Mouse (Mus musculus) stomach, postnatal 0 days (tissue): ENCODE data around the gene Dnaaf1. TPM values are rescaled to one million over a fixed set of nuclear protein-coding genes. Genes with fewer than 3 reads are reported as not detected.

ENCODE experiments used
- ATAC-seq: fragments of 200-750 bp; cut with Nextera tagmentation; 2 replicates; pipeline ENCODE4 v1.8.0; 2017; ENCODE audit not compliant: low FRiP score, low TSS enrichment
- DNase-seq: peaks from one replicate; pipeline ENCODE4 v3.0.0-alpha.2; 2016; ENCODE audit warnings: low spot score
- H3K27ac ChIP-seq: fragments of 300-500 bp; sonication (generic); replicated peaks from 2 replicates; pipeline ENCODE4 v1.5.1; 2014; ENCODE audit warnings: mild to moderate bottlenecking, control low read depth
- H3K27me3 ChIP-seq: fragments of 300-500 bp; sonication (generic); 2 replicates; pipeline ENCODE4 v1.6.1; 2014; ENCODE audit warnings: low read length; ENCODE audit not compliant: control insufficient read depth, insufficient read depth
- H3K36me3 ChIP-seq: fragments of 300-500 bp; sonication (generic); 2 replicates; pipeline ENCODE4 v1.6.1; 2014; ENCODE audit warnings: low read length, mixed read lengths; ENCODE audit not compliant: control insufficient read depth, insufficient read depth
- H3K4me1 ChIP-seq: fragments of 300-500 bp; sonication (generic); replicated peaks from 2 replicates; pipeline ENCODE4 v1.6.1; 2014; ENCODE audit warnings: antibody characterized with exemption; ENCODE audit not compliant: control insufficient read depth, insufficient read depth
- H3K4me2 ChIP-seq: fragments of 300-500 bp; sonication (generic); replicated peaks from 2 replicates; pipeline ENCODE4 v1.6.1; 2014; ENCODE audit warnings: low read depth, mild to moderate bottlenecking, control low read depth, moderate library complexity
- H3K4me3 ChIP-seq: fragments of 300-500 bp; sonication (generic); 2 replicates; pipeline ENCODE4 v1.5.1; 2014; ENCODE audit warnings: low read depth, low read length, control low read depth
- H3K9ac ChIP-seq: fragments of 300-500 bp; sonication (generic); 2 replicates; pipeline ENCODE4 v1.6.1; 2014; ENCODE audit warnings: mild to moderate bottlenecking, low read length, control low read depth, mixed read lengths
- H3K9me3 ChIP-seq: fragments of 300-500 bp; sonication (generic); 2 replicates; pipeline ENCODE4 v1.6.1; 2016; ENCODE audit warnings: low read length; ENCODE audit not compliant: control insufficient read depth
- CTCF ChIP-seq: IDR thresholded peaks from 2 replicates; pipeline ENCODE4 v1.5.1; 2016; ENCODE audit warnings: antibody characterized with exemption, low read depth, mild to moderate bottlenecking, moderate library complexity
- EP300 ChIP-seq: optimal IDR thresholded peaks from 2 replicates; pipeline ENCODE3; 2016; ENCODE audit warnings: antibody characterized with exemption
- WGBS: fragments of 180-500 bp; shearing (Covaris S2); extraction: QIAGEN DNeasy Blood & Tissue Kit; methylation state at CpG from one replicate; pipeline ENCODE4 v1.1.7; 2014; 5-methylcytosine and 5-hydroxymethylcytosine counted together
- polyA plus RNA-seq: library from polyadenylated mRNA; unstranded; fragments of >200 nt; fragmentation: Nextera tagmentation; extraction: Ambion mirVana; gene quantifications from 2 replicates; pipeline ENCODE4 v1.2.1, GENCODE M21; 2015

Gene Dnaaf1
- polyA plus RNA-seq, 1 experiment from 2014 or later: 0.24 TPM

GRCm38 (mm10) chr8:119612471-119612870 lies 37.4 kb downstream of the Dnaaf1 start, which contains the start of gene Adad2:
Adad2 (plus strand) TSS chr8:119612747.
- no peak for DNase-seq
- Histone ChIP-seq H3K36me3 (no peaks in the 10 kb centered on the region), H3K27me3 (no peaks in the 10 kb centered on the region), H3K9ac (no peak within 1 kb of the TSS), H3K4me1 (no peaks in the 10 kb centered on the region), H3K9me3 (peaks cover 3% of the 10 kb centered on the region; the same call in 1 of the 2 replicates), H3K27ac (no peak within 1 kb of the TSS), H3K4me2 (no peak within 1 kb of the TSS), H3K4me3 (no peak within 1 kb of the TSS)
- ATAC-seq: peak; percentile 15; the same call in 1 of the 2 replicates
- no peak for TF ChIP-seq CTCF
- no peak for TF ChIP-seq EP300
- WGBS: 81% methylated on average over 26 of the region's 26 CpGs

- no peak for TF ChIP-seq EP300
- no peak for TF ChIP-seq CTCF
- Histone ChIP-seq H3K4me1 (no peaks in the 10 kb centered on the region), H3K9me3 (no peaks in the 10 kb centered on the region), H3K27me3 (no peaks in the 10 kb centered on the region), H3K4me3 (no peak overlapping the region), H3K4me2 (no peak overlapping the region), H3K27ac (no peak overlapping the region), H3K36me3 (no peaks in the 10 kb centered on the region), H3K9ac (no peak overlapping the region)
- DNase-seq (no peak), ATAC-seq (no peak)
- WGBS: 89% methylated on average over 11 of the region's 14 CpGs
These were observed 40.1 kb downstream of the Dnaaf1 start for GRCm38 (mm10) chr8:119615096-119615495.

GRCm38 (mm10) chr8:119616358-119616757 lies 41.3 kb downstream of the Dnaaf1 start:
- no peak overlapping the region for H3K27ac ChIP-seq
- 92% methylated on average over 5 of the region's 7 CpGs for WGBS
- H3K27me3 ChIP-seq: no peaks in the 10 kb centered on the region
- H3K9me3 ChIP-seq: no peaks in the 10 kb centered on the region
- H3K36me3 ChIP-seq: no peaks in the 10 kb centered on the region
- H3K9ac ChIP-seq: no peak overlapping the region
- H3K4me2 ChIP-seq: no peak overlapping the region
- no peaks in the 10 kb centered on the region for H3K4me1 ChIP-seq
- DNase-seq (no peak), ATAC-seq (no peak)
- no peak for TF ChIP-seq CTCF
- no peak for TF ChIP-seq EP300
- H3K4me3 ChIP-seq: no peak overlapping the region

GRCm38 (mm10) chr8:119616811-119617210 lies 41.8 kb downstream of the Dnaaf1 start:
- Histone ChIP-seq H3K4me1 (no peaks in the 10 kb centered on the region), H3K36me3 (no peaks in the 10 kb centered on the region), H3K9ac (no peak overlapping the region), H3K27me3 (no peaks in the 10 kb centered on the region), H3K9me3 (no peaks in the 10 kb centered on the region), H3K4me2 (no peak overlapping the region), H3K27ac (no peak overlapping the region), H3K4me3 (no peak overlapping the region)
- no peak for TF ChIP-seq CTCF
- no peak for TF ChIP-seq EP300
- WGBS: 83% methylated on average over 4 of the region's 4 CpGs
- DNase-seq: no peak
- ATAC-seq: no peak

DNA sequence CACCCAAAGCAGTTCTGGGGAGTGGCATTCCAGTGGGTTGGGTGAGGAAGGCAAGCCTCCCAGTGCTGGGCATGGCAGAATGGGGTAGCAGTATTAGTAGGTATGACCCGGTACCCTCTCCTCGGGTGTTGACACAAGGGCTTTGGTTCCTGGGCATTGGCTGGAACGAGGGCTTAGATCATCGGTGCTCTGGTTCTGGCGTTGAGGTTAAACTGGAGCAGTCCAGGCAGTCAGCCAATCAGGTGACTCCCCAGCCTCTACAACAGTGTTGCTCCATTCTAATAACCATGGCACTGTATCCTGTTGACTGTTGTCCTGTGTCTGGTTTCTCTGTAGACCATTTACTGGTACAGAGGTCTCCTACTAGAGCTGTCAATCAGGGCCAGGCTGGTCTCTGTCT lies 42.6 kb downstream of the Dnaaf1 start:
- 82% methylated on average over 5 of the region's 5 CpGs for WGBS
- DNase-seq (no peak), ATAC-seq (no peak)
- H3K4me3 ChIP-seq: no peak overlapping the region
- H3K9ac ChIP-seq: no peak overlapping the region
- H3K27me3 ChIP-seq: no peaks in the 10 kb centered on the region
- no peak overlapping the region for H3K4me2 ChIP-seq
- H3K27ac ChIP-seq: no peak overlapping the region
- no peaks in the 10 kb centered on the region for H3K9me3 ChIP-seq
- TF ChIP-seq CTCF (no peak), EP300 (no peak)
- H3K4me1 ChIP-seq: no peaks in the 10 kb centered on the region
- no peaks in the 10 kb centered on the region for H3K36me3 ChIP-seq

DNA sequence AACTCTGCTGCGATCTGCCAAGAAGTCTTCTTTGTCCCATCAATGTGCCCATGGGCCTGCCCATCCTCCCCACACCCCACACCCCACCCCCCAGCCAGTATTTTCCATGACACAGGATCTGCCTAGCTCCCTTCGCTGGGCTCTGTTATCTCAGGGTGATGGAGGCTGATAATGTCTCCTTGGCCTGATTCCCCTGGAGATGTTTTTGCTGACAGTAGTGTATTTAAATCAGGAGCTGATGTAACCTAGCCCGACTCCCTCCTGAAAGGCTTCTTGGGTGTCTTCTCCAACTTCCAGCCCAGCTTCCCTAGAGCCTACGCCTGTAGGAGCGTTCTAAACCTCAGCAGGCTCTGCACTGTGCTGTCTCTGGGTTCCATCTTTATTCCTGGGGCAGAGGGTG lies 43.9 kb downstream of the Dnaaf1 start:
- H3K9me3 ChIP-seq: no peaks in the 10 kb centered on the region
- no peaks in the 10 kb centered on the region for H3K4me1 ChIP-seq
- H3K36me3 ChIP-seq: no peaks in the 10 kb centered on the region
- no peaks in the 10 kb centered on the region for H3K27me3 ChIP-seq
- H3K27ac ChIP-seq: no peak overlapping the region
- no peak overlapping the region for H3K9ac ChIP-seq
- TF ChIP-seq CTCF (no peak), EP300 (no peak)
- no peak overlapping the region for H3K4me3 ChIP-seq
- DNase-seq (no peak), ATAC-seq (no peak)
- no peak overlapping the region for H3K4me2 ChIP-seq
- WGBS: 51% methylated on average over 5 of the region's 5 CpGs
